Mouse (Mus musculus) G1E (cell line): ENCODE measurements around the gene Unc13d. TPM values are rescaled to one million over a fixed set of nuclear protein-coding genes. Genes with fewer than 3 reads are reported as not detected.

ENCODE experiments used
- ATAC-seq: 2 replicates; pipeline ENCODE4 v1.8.0; 2016; ENCODE audit warnings: mild to moderate bottlenecking; ENCODE audit not compliant: insufficient number of reproducible peaks, poor library complexity, low FRiP score, severe bottlenecking; ENCODE audit errors: extremely low read depth
- DNase-seq: peaks from one replicate; pipeline ENCODE4 v3.0.0; 2012; ENCODE audit warnings: low spot score
- H3K27me3 ChIP-seq: 2 replicates; pipeline ENCODE4 v1.6.1; 2012; ENCODE audit warnings: mild to moderate bottlenecking, low read length, inconsistent platforms; ENCODE audit not compliant: insufficient read depth
- H3K36me3 ChIP-seq: replicated peaks from 2 replicates; pipeline ENCODE3; 2012; ENCODE audit warnings: mild to moderate bottlenecking, inconsistent platforms
- H3K4me1 ChIP-seq: 2 replicates; pipeline ENCODE4 v1.6.1; 2012; ENCODE audit warnings: low read depth, low read length, inconsistent platforms, mixed read lengths; ENCODE audit not compliant: insufficient read depth
- H3K4me3 ChIP-seq: 2 replicates; pipeline ENCODE4 v1.5.1; 2012; ENCODE audit warnings: low read depth, mild to moderate bottlenecking, inconsistent platforms, low read length, moderate library complexity, mixed read lengths
- H3K9me3 ChIP-seq: replicated peaks from 2 replicates; pipeline ENCODE4 v1.6.1; 2012; ENCODE audit warnings: inconsistent platforms
- CTCF ChIP-seq: IDR thresholded peaks from 2 replicates; pipeline ENCODE4 v1.5.1; 2012; ENCODE audit warnings: low read depth, low read length, inconsistent platforms, mixed read lengths
- GATA1 ChIP-seq: IDR thresholded peaks from 2 replicates; pipeline ENCODE4 v1.6.1; 2012; ENCODE audit warnings: borderline replicate concordance, low read length, inconsistent platforms, mixed read lengths
- GATA2 ChIP-seq: IDR thresholded peaks from 2 replicates; pipeline ENCODE4 v1.6.1; 2012; ENCODE audit warnings: low read depth, low read length, inconsistent platforms, borderline replicate concordance
- POLR2AphosphoS5 ChIP-seq: IDR thresholded peaks from 2 replicates; pipeline ENCODE4 v1.6.1; 2012; ENCODE audit warnings: low read depth, low read length, inconsistent platforms; ENCODE audit not compliant: insufficient replicate concordance
- TAL1 ChIP-seq: conservative IDR thresholded peaks from 2 replicates; pipeline ENCODE4 v1.6.1; 2012; ENCODE audit warnings: low read depth, low read length, inconsistent platforms, mixed read lengths
- polyA plus RNA-seq: library from polyadenylated mRNA; stranded (reverse); fragments of >175 nt; gene quantifications from 2 replicates; pipeline ENCODE4 v1.2.3, GENCODE M21; 2012
- total RNA-seq, 2 experiments: library from RNA; stranded (forward) in 1 of 2; stranded (reverse) in 1 of 2; fragments of 200-1000 nt in 1 of 2; fragments of >200 nt in 1 of 2; fragmentation: Nextera tagmentation in 1 of 2; gene quantifications; 2 replicates each; pipeline ENCODE4 v1.2.3; 2014 to 2017

The Unc13d gene
- total and polyA plus RNA-seq, 3 experiments, result 26.1 to 126 (median 63.5) TPM

GRCm38 (mm10) chr11:116018106-116018505 lies 59.7 kb downstream of the Unc13d start:
- peaks cover 19% of the 10 kb centered on the region for H3K36me3 ChIP-seq
- no peak for ATAC-seq
- TF ChIP-seq GATA2 (no peak), CTCF (peak; percentile 38), POLR2AphosphoS5 (no peak; the same call in 1 of the 2 replicates), GATA1 (no peak), TAL1 (no peak)
- no peak for DNase-seq
- no peaks in the 10 kb centered on the region for H3K9me3 ChIP-seq
- H3K4me1 ChIP-seq, result peaks cover 40% of the 10 kb centered on the region
- H3K4me3 ChIP-seq, result no peak overlapping the region
- peaks cover 18% of the 10 kb centered on the region for H3K27me3 ChIP-seq

DNA sequence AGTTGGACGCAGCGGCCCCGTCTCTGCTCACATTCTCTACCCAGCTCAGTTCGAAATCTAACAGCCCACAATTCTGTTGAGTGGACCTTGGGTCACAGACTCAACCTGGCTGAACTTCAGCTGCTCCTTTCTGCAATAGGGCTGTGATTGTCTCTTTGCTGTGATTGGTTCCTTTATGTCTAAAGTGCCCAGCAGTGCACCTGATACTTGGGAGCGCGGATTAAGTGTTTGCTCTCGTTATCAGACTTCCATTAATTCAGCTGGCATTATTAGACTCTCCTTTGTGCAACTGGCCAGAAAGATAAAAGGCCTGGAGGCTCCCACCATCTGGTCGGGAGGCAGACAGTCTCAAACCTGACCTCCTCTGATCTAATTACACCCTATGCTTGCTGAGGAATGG lies 62.9 kb downstream of the Unc13d start:
- no peak overlapping the region; the same call in 1 of the 2 replicates for H3K4me3 ChIP-seq

DNA sequence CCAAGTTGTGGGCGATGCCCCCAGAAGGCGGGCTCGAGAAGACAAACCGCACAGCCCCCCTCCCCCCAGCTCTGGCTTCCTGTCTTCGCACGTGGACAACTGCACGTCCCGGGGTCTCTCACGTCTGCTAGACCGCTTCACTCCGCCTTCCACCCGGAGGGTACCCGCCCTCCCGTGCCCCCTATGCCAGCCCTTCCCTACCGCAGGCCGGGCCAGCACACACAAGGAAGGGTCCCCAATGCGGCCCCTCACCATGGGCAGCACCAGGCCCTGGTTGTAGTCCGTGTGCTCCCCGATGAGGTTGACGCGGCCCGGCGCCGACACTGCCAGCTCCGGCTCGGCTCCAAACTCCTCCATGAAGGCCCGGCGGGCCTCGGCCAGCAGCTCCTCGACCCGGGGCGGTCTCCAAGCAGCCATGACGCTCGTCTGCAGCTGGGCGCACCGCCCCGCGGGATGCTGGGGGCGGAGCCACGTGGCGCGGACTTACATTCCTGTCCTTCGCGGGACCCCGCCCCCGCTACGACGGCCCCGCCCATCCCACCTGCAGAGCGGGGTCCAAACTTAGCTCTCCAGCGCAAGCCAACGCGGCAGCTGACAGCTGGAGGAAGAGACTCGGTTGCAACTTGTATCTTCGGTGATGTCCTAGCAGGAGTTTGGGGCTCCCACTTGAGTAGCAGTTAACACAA lies 65.4 kb downstream of the Unc13d start, which contains the start of gene Galk1:
TSS of gene Galk1 (minus strand) at position 458 of the 686 bp plus-strand sequence.
- no peaks in the 10 kb centered on the region for H3K9me3 ChIP-seq

More for the DNA sequence above, 62.9 kb downstream of the Unc13d start:
- TF ChIP-seq TAL1, result peak; percentile 84
- no peak for TF ChIP-seq GATA2
- H3K27me3 ChIP-seq, result peaks cover 24% of the 10 kb centered on the region
- H3K4me1 ChIP-seq, result peaks cover 64% of the 10 kb centered on the region
- peaks cover 17% of the 10 kb centered on the region for H3K36me3 ChIP-seq
- H3K9me3 ChIP-seq, result no peaks in the 10 kb centered on the region
- ATAC-seq (peak; percentile 72), DNase-seq (peak; percentile 68)

More for the DNA sequence above, 65.4 kb downstream of the Unc13d start, which contains the start of gene Galk1:
- Histone ChIP-seq H3K27me3 (peaks cover 21% of the 10 kb centered on the region), H3K36me3 (peaks cover 41% of the 10 kb centered on the region), H3K4me1 (peaks cover 81% of the 10 kb centered on the region), H3K4me3 (peak within 1 kb of the TSS; percentile 83)
- ATAC-seq (peak; percentile 55; the same call in 1 of the 2 replicates), DNase-seq (peak; percentile 85)
- TF ChIP-seq TAL1, result no peak
- no peak for TF ChIP-seq POLR2AphosphoS5
- TF ChIP-seq GATA2, result no peak
- no peak for TF ChIP-seq CTCF
- TF ChIP-seq GATA1, result no peak

Other genes with a start within 250 kb of the Unc13d start
- 1.1 TPM in 1 of 2 replicates, not detected in the other for gene Myo15b, start 219.6 kb downstream of the Unc13d start, total RNA-seq (2014; fragmentation: Nextera tagmentation)
- 0.16 and 0.17 TPM in 2 replicates for gene Myo15b, start 219.6 kb downstream of the Unc13d start, total RNA-seq (2017)
- 0.33 and 0.35 TPM in 2 replicates for gene Myo15b, start 219.6 kb downstream of the Unc13d start, polyA plus RNA-seq
- 8.0 and 14.7 TPM in 2 replicates for gene Smim5, start 178.0 kb downstream of the Unc13d start, total RNA-seq (2014; fragmentation: Nextera tagmentation)
- gene Smim5, start 178.0 kb downstream of the Unc13d start, total RNA-seq (2017), result 30.0 and 38.1 TPM in 2 replicates
- 10.0 and 11.7 TPM in 2 replicates for gene Smim5, start 178.0 kb downstream of the Unc13d start, polyA plus RNA-seq
- 2.4 TPM in 1 of 2 replicates, not detected in the other for gene Smim6, start 165.9 kb downstream of the Unc13d start, total RNA-seq (2014; fragmentation: Nextera tagmentation)
- 0.23 TPM in 1 of 2 replicates, not detected in the other for gene Smim6, start 165.9 kb downstream of the Unc13d start, total RNA-seq (2017)
- not detected in 2 replicates for gene Smim6, start 165.9 kb downstream of the Unc13d start, polyA plus RNA-seq
- gene Sap30bp, start 144.7 kb downstream of the Unc13d start, total RNA-seq (2014; fragmentation: Nextera tagmentation), result 28.7 and 30.8 TPM in 2 replicates
- 110 and 131 TPM in 2 replicates for gene Sap30bp, start 144.7 kb downstream of the Unc13d start, total RNA-seq (2017)
- 23.4 and 27.8 TPM in 2 replicates for gene Sap30bp, start 144.7 kb downstream of the Unc13d start, polyA plus RNA-seq
- 17.4 and 24.9 TPM in 2 replicates for gene Recql5, start 144.5 kb downstream of the Unc13d start, total RNA-seq (2014; fragmentation: Nextera tagmentation)
- 16.0 and 23.6 TPM in 2 replicates for gene Recql5, start 144.5 kb downstream of the Unc13d start, total RNA-seq (2017)
- gene Recql5, start 144.5 kb downstream of the Unc13d start, polyA plus RNA-seq, result 17.3 and 17.4 TPM in 2 replicates
- not detected in 2 replicates for gene Itgb4, start 103.3 kb downstream of the Unc13d start, total RNA-seq (2014; fragmentation: Nextera tagmentation)
- 0.05 and 0.06 TPM in 2 replicates for gene Itgb4, start 103.3 kb downstream of the Unc13d start, total RNA-seq (2017)
- 0.13 and 0.17 TPM in 2 replicates for gene Itgb4, start 103.3 kb downstream of the Unc13d start, polyA plus RNA-seq
- gene Galk1, start 65.2 kb downstream of the Unc13d start, total RNA-seq (2014; fragmentation: Nextera tagmentation), result 15.4 and 22.0 TPM in 2 replicates
- gene Galk1, start 65.2 kb downstream of the Unc13d start, total RNA-seq (2017), result 54.5 and 69.9 TPM in 2 replicates
- gene Galk1, start 65.2 kb downstream of the Unc13d start, polyA plus RNA-seq, result 148 and 177 TPM in 2 replicates
- 692 and 699 TPM in 2 replicates for gene H3f3b, start 50.0 kb downstream of the Unc13d start, total RNA-seq (2014; fragmentation: Nextera tagmentation)
- gene H3f3b, start 50.0 kb downstream of the Unc13d start, total RNA-seq (2017), result 721 and 745 TPM in 2 replicates
- gene H3f3b, start 50.0 kb downstream of the Unc13d start, polyA plus RNA-seq, result 230 and 336 TPM in 2 replicates
- 50.1 and 58.1 TPM in 2 replicates for gene Unk, start 47.6 kb downstream of the Unc13d start, total RNA-seq (2014; fragmentation: Nextera tagmentation)
- gene Unk, start 47.6 kb downstream of the Unc13d start, total RNA-seq (2017), result 17.2 and 19.8 TPM in 2 replicates
- 65.2 and 80.7 TPM in 2 replicates for gene Unk, start 47.6 kb downstream of the Unc13d start, polyA plus RNA-seq
- 160 and 169 TPM in 2 replicates for gene Wbp2, start 9.0 kb upstream of the Unc13d start, total RNA-seq (2014; fragmentation: Nextera tagmentation)
- gene Wbp2, start 9.0 kb upstream of the Unc13d start, total RNA-seq (2017), result 55.9 and 61.6 TPM in 2 replicates
- 499 and 545 TPM in 2 replicates for gene Wbp2, start 9.0 kb upstream of the Unc13d start, polyA plus RNA-seq
- gene Trim47, start 49.2 kb upstream of the Unc13d start, total RNA-seq (2014; fragmentation: Nextera tagmentation), result not detected in 2 replicates
- 0.12 and 0.27 TPM in 2 replicates for gene Trim47, start 49.2 kb upstream of the Unc13d start, total RNA-seq (2017)
- gene Trim47, start 49.2 kb upstream of the Unc13d start, polyA plus RNA-seq, result 0.08 TPM in 1 of 2 replicates, not detected in the other
- gene Trim65, start 53.2 kb upstream of the Unc13d start, total RNA-seq (2014; fragmentation: Nextera tagmentation), result not detected in 2 replicates
- gene Trim65, start 53.2 kb upstream of the Unc13d start, total RNA-seq (2017), result 0.05 and 0.12 TPM in 2 replicates
- not detected in 2 replicates for gene Trim65, start 53.2 kb upstream of the Unc13d start, polyA plus RNA-seq
- gene Mrpl38, start 60.9 kb upstream of the Unc13d start, total RNA-seq (2014; fragmentation: Nextera tagmentation), result 99.3 and 125 TPM in 2 replicates
- gene Mrpl38, start 60.9 kb upstream of the Unc13d start, total RNA-seq (2017), result 38.3 and 45.7 TPM in 2 replicates
- gene Mrpl38, start 60.9 kb upstream of the Unc13d start, polyA plus RNA-seq, result 144 and 150 TPM in 2 replicates
- gene Fbf1, start 90.2 kb upstream of the Unc13d start, total RNA-seq (2014; fragmentation: Nextera tagmentation), result 42.2 and 50.9 TPM in 2 replicates
- 25.0 and 35.9 TPM in 2 replicates for gene Fbf1, start 90.2 kb upstream of the Unc13d start, total RNA-seq (2017)
- gene Fbf1, start 90.2 kb upstream of the Unc13d start, polyA plus RNA-seq, result 23.6 and 26.4 TPM in 2 replicates
- gene Ten1, start 120.9 kb upstream of the Unc13d start, total RNA-seq (2014; fragmentation: Nextera tagmentation), result 17.8 and 23.1 TPM in 2 replicates
- 47.6 and 47.8 TPM in 2 replicates for gene Ten1, start 120.9 kb upstream of the Unc13d start, total RNA-seq (2017)
- 95.8 and 99.2 TPM in 2 replicates for gene Ten1, start 120.9 kb upstream of the Unc13d start, polyA plus RNA-seq
- gene Acox1, start 121.1 kb upstream of the Unc13d start, total RNA-seq (2014; fragmentation: Nextera tagmentation), result 34.0 and 35.6 TPM in 2 replicates
- 51.2 and 55.8 TPM in 2 replicates for gene Acox1, start 121.1 kb upstream of the Unc13d start, total RNA-seq (2017)
- gene Acox1, start 121.1 kb upstream of the Unc13d start, polyA plus RNA-seq, result 2.5 and 2.8 TPM in 2 replicates
- gene Evpl, start 160.1 kb upstream of the Unc13d start, total RNA-seq (2014; fragmentation: Nextera tagmentation), result not detected in 2 replicates
- gene Evpl, start 160.1 kb upstream of the Unc13d start, total RNA-seq (2017), result 0.05 TPM in 1 of 2 replicates, not detected in the other
- gene Evpl, start 160.1 kb upstream of the Unc13d start, polyA plus RNA-seq, result 0.01 TPM in 2 replicates
- gene Srp68, start 196.3 kb upstream of the Unc13d start, total RNA-seq (2014; fragmentation: Nextera tagmentation), result 78.0 and 79.1 TPM in 2 replicates
- 25.2 and 35.1 TPM in 2 replicates for gene Srp68, start 196.3 kb upstream of the Unc13d start, total RNA-seq (2017)
- 49.3 and 52.1 TPM in 2 replicates for gene Srp68, start 196.3 kb upstream of the Unc13d start, polyA plus RNA-seq
- gene Galr2, start 203.0 kb upstream of the Unc13d start, total RNA-seq (2014; fragmentation: Nextera tagmentation), result not detected in 2 replicates
- gene Galr2, start 203.0 kb upstream of the Unc13d start, total RNA-seq (2017), result 0.23 and 0.38 TPM in 2 replicates
- not detected in 2 replicates for gene Galr2, start 203.0 kb upstream of the Unc13d start, polyA plus RNA-seq
- gene Exoc7, start 229.3 kb upstream of the Unc13d start, total RNA-seq (2014; fragmentation: Nextera tagmentation), result 30.9 and 39.5 TPM in 2 replicates
- 18.6 and 32.1 TPM in 2 replicates for gene Exoc7, start 229.3 kb upstream of the Unc13d start, total RNA-seq (2017)
- gene Exoc7, start 229.3 kb upstream of the Unc13d start, polyA plus RNA-seq, result 13.1 and 13.6 TPM in 2 replicates